Mouse (Mus musculus) heart, adult 2 months (tissue): ENCODE results near the gene Gm42417. TPM values are rescaled to one million over a fixed set of nuclear protein-coding genes. Genes with fewer than 3 reads are reported as not detected.

Experiments
- DNase-seq, 2 experiments: peaks; one replicate each; pipeline ENCODE4 v3.0.0; 2021
- H3K27ac ChIP-seq: fragments of 200-600 bp; 2 replicates; pipeline ENCODE4 v1.8.1; 2022
- H3K27me3 ChIP-seq: fragments of 200-500 bp; 2 replicates; pipeline ENCODE4 v1.6.1; 2012; ENCODE audit warnings: mild to moderate bottlenecking, low read length, inconsistent platforms, mixed read lengths; ENCODE audit not compliant: control insufficient read depth, insufficient read depth
- H3K36me3 ChIP-seq: fragments of 200-500 bp; 2 replicates; pipeline ENCODE4 v1.6.1; 2012; ENCODE audit warnings: low read length, inconsistent platforms; ENCODE audit not compliant: control insufficient read depth, insufficient read depth
- H3K4me1 ChIP-seq: fragments of 200-500 bp; 2 replicates; pipeline ENCODE4 v1.6.1; 2011; ENCODE audit warnings: low read length; ENCODE audit not compliant: control insufficient read depth, insufficient read depth
- H3K4me3 ChIP-seq: fragments of 200-600 bp; 2 replicates; pipeline ENCODE4 v1.8.1; 2022
- H3K79me2 ChIP-seq: fragments of 200-500 bp; replicated peaks from 2 replicates; pipeline ENCODE4 v1.6.1; 2012; ENCODE audit warnings: mild to moderate bottlenecking, inconsistent platforms, low read length, moderate library complexity, mixed read lengths; ENCODE audit not compliant: control insufficient read depth, insufficient read depth
- H3K9ac ChIP-seq: fragments of 200-500 bp; 2 replicates; pipeline ENCODE4 v1.6.1; 2012; ENCODE audit warnings: low read depth, mild to moderate bottlenecking, control low read depth, inconsistent platforms, low read length, mixed read lengths
- CTCF ChIP-seq: fragments of 200-600 bp; IDR thresholded peaks from 2 replicates; pipeline ENCODE4 v1.8.1; 2022; ENCODE audit warnings: antibody characterized with exemption, mild to moderate bottlenecking, moderate library complexity
- EP300 ChIP-seq: fragments of 200-500 bp; IDR thresholded peaks from 2 replicates; pipeline ENCODE4 v1.6.1; 2011; ENCODE audit warnings: low read depth, low read length, control low read depth; ENCODE audit not compliant: insufficient read depth
- POLR2A ChIP-seq: fragments of 200-500 bp; IDR thresholded peaks from 2 replicates; pipeline ENCODE4 v1.6.1; 2011; ENCODE audit warnings: mild to moderate bottlenecking, low read depth, low read length, control low read depth; ENCODE audit not compliant: insufficient read depth
- WGBS: fragments of 180-500 bp; shearing (Covaris S2); methylation state at CpG from one replicate; pipeline ENCODE4 v1.1.7; 2018; 5-methylcytosine and 5-hydroxymethylcytosine counted together
- intact Hi-C: fragments of 180-260 bp; cut with DNase I; formaldehyde crosslinking; loops from one replicate; pipeline ENCODE4 v1.15.1; 2025
- polyA plus RNA-seq: library from polyadenylated mRNA; depleted of rRNA; stranded (reverse); fragments of >200 nt; gene quantifications from 2 replicates; pipeline ENCODE4 v1.2.3, GENCODE M21; 2012
- total RNA-seq, 2 experiments: library from RNA; stranded (reverse); gene quantifications; 2 replicates each; pipeline ENCODE4 v1.2.3; 2021

Gm42417 gene
- total and polyA plus RNA-seq, 3 experiments, result 148 to 172 TPM; not detected in 1

DNA sequence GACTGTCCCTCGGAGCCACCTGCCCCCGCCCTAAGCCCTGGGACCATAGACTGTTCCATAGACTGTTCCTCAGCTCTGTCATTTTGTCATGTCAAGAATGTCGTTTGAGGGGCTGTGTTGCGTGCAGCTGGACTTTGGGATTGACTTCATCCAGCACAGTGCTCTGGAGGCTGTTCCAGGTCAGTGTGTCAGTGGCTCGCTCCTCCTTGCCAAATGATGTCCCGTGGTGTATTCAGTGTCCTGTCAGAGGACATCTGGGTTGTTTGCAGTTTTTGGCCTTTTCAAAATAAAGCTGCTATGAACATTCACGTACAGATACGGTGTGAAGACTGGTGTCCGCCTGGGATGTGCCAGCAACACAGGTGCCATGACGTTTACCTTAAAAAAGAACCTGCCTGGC is 12.3 kb downstream of the Gm42417 start:
- Histone ChIP-seq H3K4me1 (peaks cover 2% of the 10 kb centered on the region; the same call in 1 of the 2 replicates), H3K27ac (no peak overlapping the region)
- WGBS, result 82% methylated on average over 10 of the region's 10 CpGs

DNA sequence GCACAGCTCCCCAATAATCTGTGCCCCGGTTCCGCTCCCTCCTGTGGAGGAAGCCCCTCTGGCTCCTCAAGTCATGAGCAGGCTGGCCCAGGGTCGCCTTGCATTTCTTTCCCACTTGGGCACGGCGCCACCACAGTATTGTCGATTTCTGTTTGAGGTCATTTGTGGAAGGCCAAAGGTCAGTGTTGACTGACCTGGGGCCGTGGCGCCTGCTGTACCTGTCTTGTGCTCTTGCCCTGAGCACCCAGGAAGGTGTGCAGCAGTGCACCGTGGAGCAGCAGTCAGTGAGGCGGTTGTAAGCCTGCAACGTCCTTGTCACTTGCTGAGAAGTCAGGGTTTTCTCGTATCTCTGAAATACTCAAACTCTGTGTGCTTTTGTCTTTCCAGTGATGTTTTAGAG is 13.5 kb downstream of the Gm42417 start:
- H3K4me3 ChIP-seq, result no peak overlapping the region
- TF ChIP-seq POLR2A, result no peak
- no peak for TF ChIP-seq EP300
- TF ChIP-seq CTCF, result no peak
- no peak for DNase-seq
- intact Hi-C loops, result no loop called here
- H3K4me1 ChIP-seq, result no peaks in the 10 kb centered on the region
- no peaks in the 10 kb centered on the region for H3K27me3 ChIP-seq
- peaks cover 3% of the 10 kb centered on the region for H3K36me3 ChIP-seq
- H3K79me2 ChIP-seq, result no peaks in the 10 kb centered on the region
- H3K9ac ChIP-seq, result no peak overlapping the region
- H3K27ac ChIP-seq, result no peak overlapping the region
- 89% methylated on average over 12 of the region's 12 CpGs for WGBS

More for the DNA sequence above, 12.3 kb downstream of the Gm42417 start:
- H3K4me3 ChIP-seq, result no peak overlapping the region
- intact Hi-C loops, result no loop called here
- TF ChIP-seq CTCF, result no peak
- TF ChIP-seq POLR2A, result no peak
- no peak for TF ChIP-seq EP300
- no peaks in the 10 kb centered on the region for H3K27me3 ChIP-seq
- no peak overlapping the region for H3K9ac ChIP-seq
- no peaks in the 10 kb centered on the region for H3K79me2 ChIP-seq
- peaks cover 3% of the 10 kb centered on the region for H3K36me3 ChIP-seq
- DNase-seq, result no peak

DNA sequence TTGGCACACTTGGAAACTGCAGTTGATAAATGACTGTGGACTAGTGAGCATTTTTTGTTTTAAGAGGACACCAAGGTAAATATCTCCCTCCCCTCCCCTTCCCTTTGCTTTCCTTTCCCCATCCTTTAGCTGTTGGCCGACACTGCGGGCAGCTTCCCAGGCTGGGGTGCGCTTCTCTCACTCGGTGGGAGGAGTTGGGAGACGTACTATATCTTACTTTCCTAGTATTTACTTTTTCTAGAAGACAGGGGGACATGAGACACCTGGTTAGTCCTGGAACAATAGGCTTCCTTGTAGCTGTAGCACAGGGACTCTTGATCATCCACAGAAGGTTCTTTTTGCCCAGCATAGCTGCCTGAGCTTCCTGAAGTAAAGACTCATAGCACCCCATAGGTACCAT is 15.2 kb downstream of the Gm42417 start:
- H3K4me3 ChIP-seq, result no peak overlapping the region
- WGBS, result 83% methylated on average over 5 of the region's 5 CpGs
- no peaks in the 10 kb centered on the region for H3K4me1 ChIP-seq
- no peak overlapping the region for H3K9ac ChIP-seq
- peaks cover 3% of the 10 kb centered on the region for H3K36me3 ChIP-seq
- TF ChIP-seq POLR2A (no peak), EP300 (no peak), CTCF (no peak)
- no peaks in the 10 kb centered on the region for H3K27me3 ChIP-seq
- intact Hi-C loops, result no loop called here
- DNase-seq, result no peak
- no peaks in the 10 kb centered on the region for H3K79me2 ChIP-seq
- no peak overlapping the region for H3K27ac ChIP-seq

DNA sequence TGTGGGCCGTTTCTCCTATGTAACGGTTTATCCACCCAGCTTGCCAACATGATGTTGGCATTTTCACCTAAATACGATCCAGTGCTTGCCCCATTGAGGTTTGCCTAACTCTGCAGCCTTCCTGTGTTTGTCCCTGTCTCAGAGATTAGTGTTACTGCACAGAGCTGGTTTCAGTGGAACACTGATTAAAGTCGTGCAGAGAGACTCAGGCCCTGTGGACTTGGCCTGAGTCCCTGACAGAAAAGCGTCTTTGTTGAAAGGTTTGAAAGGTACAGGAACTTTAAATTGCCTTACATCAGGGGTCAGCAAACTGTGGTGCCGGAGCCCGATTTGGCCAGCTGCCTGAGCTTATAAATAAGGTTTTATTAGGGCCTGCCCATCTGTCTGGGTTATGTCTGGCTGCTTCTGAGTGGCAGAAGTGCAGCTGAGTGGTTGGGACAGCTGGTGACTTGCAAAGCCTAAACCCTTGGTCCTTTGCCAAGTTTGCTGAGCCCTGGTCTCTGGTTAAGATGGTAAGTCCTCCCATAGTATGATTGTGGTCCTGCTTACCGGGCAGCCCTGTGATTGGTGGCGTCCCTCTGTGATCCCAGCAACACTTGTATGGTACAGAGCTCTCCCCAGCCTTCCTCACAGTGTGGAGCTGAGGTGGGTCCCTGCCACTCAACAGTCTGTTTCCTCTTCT is 15.8 kb downstream of the Gm42417 start:
- Histone ChIP-seq H3K9ac (no peak overlapping the region), H3K27ac (no peak overlapping the region), H3K79me2 (no peaks in the 10 kb centered on the region), H3K4me3 (no peak overlapping the region), H3K27me3 (no peaks in the 10 kb centered on the region), H3K36me3 (peaks cover 3% of the 10 kb centered on the region), H3K4me1 (no peaks in the 10 kb centered on the region)
- 56% methylated on average over 9 of the region's 9 CpGs for WGBS
- intact Hi-C loops, result no loop called here
- no peak for DNase-seq
- no peak for TF ChIP-seq CTCF
- no peak for TF ChIP-seq EP300
- no peak for TF ChIP-seq POLR2A

DNA sequence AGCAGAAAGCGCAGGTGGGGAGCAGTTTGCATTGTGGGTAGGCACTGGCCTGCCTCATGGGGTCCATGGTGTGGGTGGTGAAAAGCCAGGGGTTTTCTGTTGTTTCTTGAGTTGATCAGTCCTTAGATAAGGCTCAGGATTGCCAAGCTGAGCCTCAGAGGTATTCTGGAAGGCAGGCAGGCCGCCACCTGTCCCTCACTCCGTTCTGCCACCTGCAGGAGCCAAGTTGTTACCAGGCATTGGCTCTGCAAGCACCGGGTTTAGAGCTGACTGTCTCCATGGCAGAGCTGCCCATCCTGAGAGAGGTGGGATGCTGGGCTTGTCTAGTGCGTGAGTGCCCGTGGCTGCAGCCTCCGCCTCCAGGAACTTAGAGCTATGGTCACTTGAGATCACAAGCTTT is 17.0 kb downstream of the Gm42417 start:
- H3K27ac ChIP-seq, result no peak overlapping the region
- no peak overlapping the region for H3K9ac ChIP-seq
- DNase-seq, result no peak
- no peaks in the 10 kb centered on the region for H3K79me2 ChIP-seq
- TF ChIP-seq CTCF (no peak), EP300 (no peak)
- H3K36me3 ChIP-seq, result peaks cover 3% of the 10 kb centered on the region
- 89% methylated on average over 7 of the region's 7 CpGs for WGBS
- no peak overlapping the region for H3K4me3 ChIP-seq
- H3K4me1 ChIP-seq, result peaks cover 3% of the 10 kb centered on the region; the same call in 1 of the 2 replicates
- no peaks in the 10 kb centered on the region for H3K27me3 ChIP-seq
- intact Hi-C loops, result no loop called here

DNA sequence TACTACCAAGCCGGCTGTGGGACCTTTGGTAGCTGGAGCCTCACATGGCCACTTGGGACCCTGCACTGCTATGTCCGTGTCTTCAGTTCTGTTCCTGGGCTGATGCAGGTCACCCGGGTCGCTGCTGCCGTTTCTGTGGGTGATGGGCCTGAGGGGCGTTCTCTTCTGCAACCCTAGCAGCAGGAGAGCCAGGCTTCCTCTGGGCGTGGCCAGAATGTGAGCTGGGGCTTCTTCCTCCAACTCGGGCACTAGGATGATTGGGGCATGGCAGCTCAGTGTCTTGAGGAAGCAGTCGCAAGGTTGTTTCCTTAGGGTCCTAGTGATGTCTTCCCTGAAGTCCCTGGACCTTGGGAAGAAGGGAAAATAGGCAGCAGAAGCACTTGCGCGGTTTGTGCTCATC is 19.6 kb downstream of the Gm42417 start:
- Histone ChIP-seq H3K4me3 (no peak overlapping the region), H3K27ac (no peak overlapping the region), H3K27me3 (no peaks in the 10 kb centered on the region), H3K4me1 (peaks cover 5% of the 10 kb centered on the region; the same call in 1 of the 2 replicates), H3K79me2 (0 out of 2 replicates have a peak, but pooled peaks cover 2% of the 10 kb centered on the region), H3K9ac (no peak overlapping the region), H3K36me3 (peaks cover 3% of the 10 kb centered on the region)
- DNase-seq, result no peak
- 79% methylated on average over 11 of the region's 11 CpGs for WGBS
- TF ChIP-seq EP300 (no peak), CTCF (no peak), POLR2A (no peak)
- intact Hi-C loops, result no loop called here
